Mouse (Mus musculus): ENCODE measurements around the gene Raver2. TPM values are rescaled to one million over a fixed set of nuclear protein-coding genes. Genes with fewer than 3 reads are reported as not detected.

Raver2 gene
- polyA plus RNA-seq, 1 experiment from 2014 or later, result 12.4 TPM

- H3K4me2 ChIP-seq, result no peak overlapping the region
- DNase-seq (ENCODE audit: low spot score, missing footprints), result no peak
- no peak for ATAC-seq (ENCODE audit: low FRiP score)
- no peak overlapping the region for H3K4me3 ChIP-seq (ENCODE audit: low read depth, low read length)
- no peaks in the 10 kb centered on the region for H3K36me3 ChIP-seq (ENCODE audit: control insufficient read depth, insufficient read depth, low read length)
- H3K27ac ChIP-seq (ENCODE audit: low read depth, low read length), result no peak overlapping the region
- no peaks in the 10 kb centered on the region for H3K27me3 ChIP-seq (ENCODE audit: control insufficient read depth, insufficient read depth, low read length)
- H3K9me3 ChIP-seq (ENCODE audit: control insufficient read depth, low read length), result no peaks in the 10 kb centered on the region
- no peaks in the 10 kb centered on the region for H3K4me1 ChIP-seq (ENCODE audit: control insufficient read depth, insufficient read depth, low read length)
- H3K9ac ChIP-seq (ENCODE audit: low read length), result no peak overlapping the region
These were observed 24.6 kb upstream of the Raver2 start for GRCm38 (mm10) chr4:101044149-101044548.

DNA sequence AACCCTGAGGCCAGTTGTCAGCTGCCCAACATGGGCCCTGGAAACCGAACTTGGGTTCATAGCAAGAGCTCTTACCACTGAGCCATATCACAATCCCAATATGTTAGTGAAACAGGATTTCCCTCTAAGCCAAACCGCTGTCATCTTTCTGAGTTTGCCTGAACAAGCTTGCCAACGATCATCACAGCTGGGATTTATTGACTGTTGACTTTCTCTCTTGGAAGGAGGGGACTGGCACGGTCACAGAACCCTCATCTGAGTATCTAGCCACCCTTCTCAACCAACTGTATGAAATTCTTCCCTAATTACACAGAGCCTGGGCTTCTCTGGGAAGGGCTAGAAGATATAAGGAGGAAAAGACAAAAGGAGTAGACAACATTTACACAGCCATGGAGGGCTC is 22.2 kb upstream of the Raver2 start:
- Histone ChIP-seq H3K4me3 (ENCODE audit: low read depth, low read length) (no peak overlapping the region), H3K9me3 (ENCODE audit: control insufficient read depth, low read length) (no peaks in the 10 kb centered on the region), H3K4me1 (ENCODE audit: control insufficient read depth, insufficient read depth, low read length) (no peaks in the 10 kb centered on the region), H3K27me3 (ENCODE audit: control insufficient read depth, insufficient read depth, low read length) (no peaks in the 10 kb centered on the region), H3K36me3 (ENCODE audit: control insufficient read depth, insufficient read depth, low read length) (no peaks in the 10 kb centered on the region), H3K4me2 (no peak overlapping the region), H3K9ac (ENCODE audit: low read length) (no peak overlapping the region), H3K27ac (ENCODE audit: low read depth, low read length) (no peak overlapping the region)
- 85% methylated on average over 4 of the region's 4 CpGs for WGBS
- DNase-seq (ENCODE audit: low spot score, missing footprints), result no peak
- no peak for ATAC-seq (ENCODE audit: low FRiP score)

DNA sequence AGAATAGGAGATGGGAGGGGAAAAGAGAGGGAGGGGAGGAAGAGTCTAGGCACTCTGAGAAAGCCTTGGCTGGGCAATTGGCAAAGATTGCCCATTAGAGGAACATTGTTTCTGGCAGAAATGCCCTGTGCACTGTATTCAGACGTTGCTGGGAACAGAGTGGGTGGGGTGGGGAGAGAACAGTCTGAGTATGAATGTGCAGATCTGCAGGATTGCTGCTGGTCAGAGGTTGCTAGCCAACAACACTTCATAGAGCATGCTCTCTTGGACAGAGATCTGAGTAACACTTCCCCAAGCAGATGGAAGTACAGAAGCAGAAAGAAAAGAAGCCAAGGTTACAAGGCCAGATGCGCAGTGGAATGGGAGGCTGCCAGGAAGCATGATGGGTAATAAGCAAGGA is 6.6 kb upstream of the Raver2 start:
- H3K27me3 ChIP-seq (ENCODE audit: control insufficient read depth, insufficient read depth, low read length), result no peaks in the 10 kb centered on the region
- no peak for DNase-seq (ENCODE audit: low spot score, missing footprints)
- H3K9me3 ChIP-seq (ENCODE audit: control insufficient read depth, low read length), result no peaks in the 10 kb centered on the region; the same call in 1 of the 2 replicates
- ATAC-seq (ENCODE audit: low FRiP score), result no peak
- H3K36me3 ChIP-seq (ENCODE audit: control insufficient read depth, insufficient read depth, low read length), result no peaks in the 10 kb centered on the region
- no peak overlapping the region for H3K4me2 ChIP-seq
- no peaks in the 10 kb centered on the region for H3K4me1 ChIP-seq (ENCODE audit: control insufficient read depth, insufficient read depth, low read length)
- no peak overlapping the region for H3K9ac ChIP-seq (ENCODE audit: low read length)
- no peak overlapping the region for H3K4me3 ChIP-seq (ENCODE audit: low read depth, low read length)
- H3K27ac ChIP-seq (ENCODE audit: low read depth, low read length), result no peak overlapping the region
- WGBS, result 78% methylated on average over 2 of the region's 2 CpGs

- Histone ChIP-seq H3K4me1 (ENCODE audit: control insufficient read depth, insufficient read depth, low read length) (peaks cover 5% of the 10 kb centered on the region), H3K4me3 (ENCODE audit: low read depth, low read length) (no peak overlapping the region), H3K27ac (ENCODE audit: low read depth, low read length) (no peak overlapping the region), H3K36me3 (ENCODE audit: control insufficient read depth, insufficient read depth, low read length) (no peaks in the 10 kb centered on the region), H3K4me2 (no peak overlapping the region), H3K27me3 (ENCODE audit: control insufficient read depth, insufficient read depth, low read length) (no peaks in the 10 kb centered on the region; the same call in 1 of the 2 replicates), H3K9me3 (ENCODE audit: control insufficient read depth, low read length) (no peaks in the 10 kb centered on the region; the same call in 1 of the 2 replicates), H3K9ac (ENCODE audit: low read length) (no peak overlapping the region)
- WGBS, result 74% methylated on average over 5 of the region's 5 CpGs
- ATAC-seq (ENCODE audit: low FRiP score) (no peak), DNase-seq (ENCODE audit: low spot score, missing footprints) (peak; percentile 26)
These were observed 2.4 kb upstream of the Raver2 start for GRCm38 (mm10) chr4:101066401-101066800.

DNA sequence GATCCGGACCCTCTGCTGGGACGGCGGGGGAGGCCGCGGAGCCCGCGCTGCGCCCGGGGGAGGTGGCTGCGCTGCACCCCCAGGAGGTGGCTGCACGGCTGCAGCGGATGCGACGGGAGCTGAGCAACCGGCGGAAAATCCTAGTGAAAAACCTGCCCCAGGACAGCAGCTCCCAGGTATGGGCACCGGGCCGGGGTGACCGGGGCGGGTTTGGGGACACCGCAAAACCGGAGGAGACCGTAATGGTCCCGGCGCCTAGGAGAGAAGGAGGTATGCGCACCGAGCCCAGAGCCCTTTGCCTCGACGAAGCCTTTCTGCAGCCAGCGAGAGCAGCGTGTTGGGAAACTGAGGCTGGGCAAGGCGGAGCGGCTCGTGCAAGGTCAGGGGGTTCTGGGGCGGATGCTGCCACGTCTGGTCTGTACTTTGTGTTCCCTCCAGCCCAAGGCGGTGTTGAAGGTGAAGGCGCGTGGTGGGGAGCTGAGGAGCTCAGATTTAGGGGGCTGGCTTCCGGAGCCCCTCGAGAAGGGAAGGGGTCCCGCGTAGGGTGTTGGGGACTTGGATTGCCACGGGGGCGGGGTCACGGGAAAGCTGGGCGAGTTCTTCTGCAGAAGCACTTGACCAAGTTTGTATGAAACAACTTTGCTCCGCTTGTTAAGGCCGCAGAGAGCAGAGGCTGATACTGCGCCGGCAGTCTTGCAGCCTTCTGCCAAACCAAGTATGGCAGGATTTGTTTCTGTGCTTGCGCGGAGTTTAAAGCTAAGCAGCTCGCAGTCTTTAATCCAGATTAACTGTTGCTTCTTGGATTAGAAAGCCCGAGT is 580 bp downstream of the Raver2 start:
- ATAC-seq (ENCODE audit: low FRiP score) (peak; percentile 70), DNase-seq (ENCODE audit: low spot score, missing footprints) (peak; percentile 97)
- no peak overlapping the region for H3K27ac ChIP-seq (ENCODE audit: low read depth, low read length)
- H3K4me1 ChIP-seq (ENCODE audit: control insufficient read depth, insufficient read depth, low read length), result peaks cover 5% of the 10 kb centered on the region
- H3K36me3 ChIP-seq (ENCODE audit: control insufficient read depth, insufficient read depth, low read length), result no peaks in the 10 kb centered on the region
- H3K4me3 ChIP-seq (ENCODE audit: low read depth, low read length), result peak overlapping the region; percentile 80
- WGBS, result 1% methylated on average over 47 of the region's 55 CpGs
- H3K9me3 ChIP-seq (ENCODE audit: control insufficient read depth, low read length), result no peaks in the 10 kb centered on the region
- peak overlapping the region; percentile 88 for H3K4me2 ChIP-seq
- H3K27me3 ChIP-seq (ENCODE audit: control insufficient read depth, insufficient read depth, low read length), result no peaks in the 10 kb centered on the region; the same call in 1 of the 2 replicates
- peak overlapping the region; percentile 83 for H3K9ac ChIP-seq (ENCODE audit: low read length)

DNA sequence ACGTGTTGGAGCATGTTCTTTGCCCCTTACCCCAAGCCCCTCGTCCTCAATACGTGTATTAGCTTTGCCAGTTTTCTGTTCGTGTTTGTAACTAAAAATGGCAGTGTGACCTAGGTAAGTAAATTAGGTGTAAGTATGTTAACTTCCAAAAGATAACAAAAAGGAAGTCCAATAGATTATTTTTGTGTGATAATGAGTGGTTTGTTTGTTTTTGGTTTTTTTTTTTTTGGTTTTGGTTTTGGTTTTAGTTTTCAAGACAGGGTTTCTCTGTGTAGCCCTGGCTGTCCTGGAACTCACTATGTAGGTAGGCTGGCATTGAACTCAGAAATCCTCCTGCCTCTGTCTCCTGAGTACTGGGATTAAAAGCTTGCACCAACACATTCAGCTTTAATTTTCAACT is 2.8 kb downstream of the Raver2 start:
- Histone ChIP-seq H3K4me1 (ENCODE audit: control insufficient read depth, insufficient read depth, low read length) (peaks cover 5% of the 10 kb centered on the region), H3K36me3 (ENCODE audit: control insufficient read depth, insufficient read depth, low read length) (no peaks in the 10 kb centered on the region), H3K9me3 (ENCODE audit: control insufficient read depth, low read length) (no peaks in the 10 kb centered on the region), H3K27ac (ENCODE audit: low read depth, low read length) (no peak overlapping the region), H3K9ac (ENCODE audit: low read length) (no peak overlapping the region), H3K4me2 (no peak overlapping the region), H3K4me3 (ENCODE audit: low read depth, low read length) (no peak overlapping the region), H3K27me3 (ENCODE audit: control insufficient read depth, insufficient read depth, low read length) (no peaks in the 10 kb centered on the region; the same call in 1 of the 2 replicates)
- 81% methylated on average over 4 of the region's 4 CpGs for WGBS
- no peak for DNase-seq (ENCODE audit: low spot score, missing footprints)
- no peak for ATAC-seq (ENCODE audit: low FRiP score)

GRCm38 (mm10) chr4:101076425-101076824 is 7.6 kb downstream of the Raver2 start:
- H3K9me3 ChIP-seq (ENCODE audit: control insufficient read depth, low read length), result no peaks in the 10 kb centered on the region
- no peak for DNase-seq (ENCODE audit: low spot score, missing footprints)
- H3K9ac ChIP-seq (ENCODE audit: low read length), result no peak overlapping the region
- H3K4me3 ChIP-seq (ENCODE audit: low read depth, low read length), result no peak overlapping the region
- no peaks in the 10 kb centered on the region for H3K27me3 ChIP-seq (ENCODE audit: control insufficient read depth, insufficient read depth, low read length)
- no peaks in the 10 kb centered on the region for H3K36me3 ChIP-seq (ENCODE audit: control insufficient read depth, insufficient read depth, low read length)
- no peak for ATAC-seq (ENCODE audit: low FRiP score)
- WGBS, result 22% methylated on average over 3 of the region's 3 CpGs
- H3K4me1 ChIP-seq (ENCODE audit: control insufficient read depth, insufficient read depth, low read length), result peaks cover under 1% of the 10 kb centered on the region
- H3K4me2 ChIP-seq, result no peak overlapping the region
- H3K27ac ChIP-seq (ENCODE audit: low read depth, low read length), result no peak overlapping the region

- H3K36me3 ChIP-seq (ENCODE audit: control insufficient read depth, insufficient read depth, low read length), result no peaks in the 10 kb centered on the region
- WGBS, result 73% methylated on average over 3 of the region's 3 CpGs
- H3K27me3 ChIP-seq (ENCODE audit: control insufficient read depth, insufficient read depth, low read length), result no peaks in the 10 kb centered on the region
- DNase-seq (ENCODE audit: low spot score, missing footprints) (no peak), ATAC-seq (ENCODE audit: low FRiP score) (no peak)
- H3K4me2 ChIP-seq, result no peak overlapping the region
- H3K27ac ChIP-seq (ENCODE audit: low read depth, low read length), result no peak overlapping the region
- H3K9ac ChIP-seq (ENCODE audit: low read length), result no peak overlapping the region
- H3K9me3 ChIP-seq (ENCODE audit: control insufficient read depth, low read length), result no peaks in the 10 kb centered on the region
- no peak overlapping the region for H3K4me3 ChIP-seq (ENCODE audit: low read depth, low read length)
- H3K4me1 ChIP-seq (ENCODE audit: control insufficient read depth, insufficient read depth, low read length), result peaks cover 12% of the 10 kb centered on the region
These were observed 11.2 kb downstream of the Raver2 start for GRCm38 (mm10) chr4:101080016-101080415.

GRCm38 (mm10) chr4:101082176-101082888 is 13.5 kb downstream of the Raver2 start:
- Histone ChIP-seq H3K9me3 (ENCODE audit: control insufficient read depth, low read length) (no peaks in the 10 kb centered on the region), H3K4me2 (peak overlapping the region; percentile 25), H3K27ac (ENCODE audit: low read depth, low read length) (peak overlapping the region; percentile 41; the same call in 1 of the 2 replicates), H3K4me3 (ENCODE audit: low read depth, low read length) (no peak overlapping the region), H3K4me1 (ENCODE audit: control insufficient read depth, insufficient read depth, low read length) (peaks cover 12% of the 10 kb centered on the region), H3K36me3 (ENCODE audit: control insufficient read depth, insufficient read depth, low read length) (no peaks in the 10 kb centered on the region), H3K9ac (ENCODE audit: low read length) (peak overlapping the region; percentile 31; the same call in 1 of the 2 replicates), H3K27me3 (ENCODE audit: control insufficient read depth, insufficient read depth, low read length) (no peaks in the 10 kb centered on the region)
- DNase-seq (ENCODE audit: low spot score, missing footprints), result peak; percentile 88
- WGBS, result 11% methylated on average over 17 of the region's 17 CpGs
- peak; percentile 70 for ATAC-seq (ENCODE audit: low FRiP score)
